Mouse (Mus musculus) cerebellum, adult 9-10 months (tissue): ENCODE results near the gene Mlycd.
"Not testable (repeated sequence)": the region's sequence is repeated elsewhere in the genome, so short reads cannot be mapped to it uniquely, and the experiment has no call there.

Experiments used
- DNase-seq: peaks from one replicate; pipeline ENCODE4 v3.0.0; 2022

The Mlycd gene

DNA sequence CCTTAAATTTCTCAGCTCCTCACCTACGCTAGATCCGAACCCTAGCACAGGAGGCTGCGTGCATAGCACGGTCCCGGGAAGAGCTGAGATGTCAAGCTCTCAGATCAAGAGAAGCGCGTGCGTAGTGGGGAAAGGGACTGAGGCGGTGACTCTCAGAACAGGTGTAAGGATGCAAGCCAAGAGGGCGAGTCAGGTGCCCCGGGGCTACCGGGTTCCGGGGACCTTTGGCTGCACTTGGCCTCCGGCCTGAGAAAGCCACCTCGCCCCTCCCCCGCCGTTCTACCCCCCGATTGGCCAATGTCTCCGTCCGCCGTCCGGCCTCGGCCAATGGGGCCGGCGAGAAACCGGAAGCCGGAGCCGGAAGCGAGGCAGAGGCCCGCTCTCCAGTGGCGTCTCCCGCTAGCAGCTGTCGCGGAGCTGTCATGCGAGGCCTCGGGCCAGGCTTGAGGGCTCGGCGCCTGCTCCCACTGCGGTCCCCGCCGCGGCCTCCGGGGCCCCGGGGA lies at the start of gene Mlycd:
Gene Mlycd (plus strand): TSS at position 355 of the 503 bp plus-strand sequence.
- DNase-seq: peak; percentile 91

DNA sequence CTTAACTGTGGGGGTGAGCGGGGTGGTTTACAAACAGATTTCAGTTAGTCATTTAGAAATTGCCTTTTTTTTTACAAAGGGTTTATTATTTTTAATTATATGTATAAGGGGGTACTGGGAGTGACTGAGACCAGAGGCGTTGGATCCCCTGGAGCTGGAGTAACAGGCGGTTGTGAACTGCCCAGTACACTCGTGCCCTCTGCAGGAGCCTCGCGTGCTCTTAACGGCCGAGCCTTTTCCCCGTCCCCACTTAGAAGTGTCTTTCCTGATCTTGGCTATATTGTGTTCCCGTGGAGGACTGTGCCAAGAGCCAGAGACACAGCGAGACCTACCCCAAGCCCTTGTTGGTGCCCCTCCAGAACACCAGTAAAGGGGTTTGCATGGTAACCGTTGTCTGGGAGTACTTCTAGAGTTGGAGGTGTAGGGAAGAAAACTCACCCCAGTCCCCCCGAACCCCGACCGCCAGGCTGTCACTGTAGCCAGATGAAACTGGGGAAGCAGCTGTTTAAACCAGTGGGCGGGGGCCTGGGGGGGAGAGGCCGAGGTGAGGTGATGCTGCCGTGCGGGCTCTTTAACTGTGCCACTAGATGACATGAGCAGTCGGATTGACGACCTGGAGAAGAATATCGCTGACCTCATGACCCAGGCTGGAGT lies 49.5 kb upstream of the Mlycd start:
- DNase-seq: peak; percentile 37

DNA sequence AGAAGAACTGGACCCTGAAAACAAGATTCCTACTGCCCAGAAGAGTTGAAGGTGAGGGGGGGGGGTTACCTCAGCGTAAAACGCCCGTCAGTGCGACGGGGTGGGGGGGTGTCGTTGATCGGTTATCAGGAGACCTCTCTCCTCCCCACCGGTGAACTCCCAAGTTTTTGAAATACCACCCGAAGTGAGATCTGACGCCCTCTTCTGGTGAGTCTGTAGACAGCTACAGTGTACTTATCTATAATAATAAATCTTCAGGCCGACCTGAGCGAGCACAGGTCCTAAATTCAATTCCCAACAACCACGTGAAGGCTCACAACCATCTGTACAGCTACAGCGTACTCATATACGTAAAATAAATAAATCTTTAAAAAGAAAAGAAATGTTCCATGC lies 49.0 kb upstream of the Mlycd start:
- no peak for DNase-seq

DNA sequence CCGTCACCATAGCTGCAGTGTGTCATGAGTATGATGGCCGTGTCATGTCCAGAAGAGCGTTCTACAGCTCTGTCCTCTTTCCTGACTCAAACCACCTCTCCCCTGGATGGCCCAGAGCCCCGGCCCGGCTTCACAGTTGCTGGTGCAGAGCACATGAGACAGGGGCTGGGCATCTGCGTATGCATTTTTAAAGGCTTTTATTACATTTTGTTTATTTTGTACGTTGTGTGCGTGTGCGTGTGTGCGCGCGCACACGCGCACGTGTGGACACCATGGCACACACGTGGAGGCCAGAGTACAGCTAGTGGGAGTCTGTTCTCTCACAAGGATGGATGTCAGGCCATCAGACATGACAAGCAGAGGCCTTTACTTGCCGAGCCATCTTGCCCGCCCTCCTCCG lies 43.0 kb upstream of the Mlycd start:
- no peak for DNase-seq

DNA sequence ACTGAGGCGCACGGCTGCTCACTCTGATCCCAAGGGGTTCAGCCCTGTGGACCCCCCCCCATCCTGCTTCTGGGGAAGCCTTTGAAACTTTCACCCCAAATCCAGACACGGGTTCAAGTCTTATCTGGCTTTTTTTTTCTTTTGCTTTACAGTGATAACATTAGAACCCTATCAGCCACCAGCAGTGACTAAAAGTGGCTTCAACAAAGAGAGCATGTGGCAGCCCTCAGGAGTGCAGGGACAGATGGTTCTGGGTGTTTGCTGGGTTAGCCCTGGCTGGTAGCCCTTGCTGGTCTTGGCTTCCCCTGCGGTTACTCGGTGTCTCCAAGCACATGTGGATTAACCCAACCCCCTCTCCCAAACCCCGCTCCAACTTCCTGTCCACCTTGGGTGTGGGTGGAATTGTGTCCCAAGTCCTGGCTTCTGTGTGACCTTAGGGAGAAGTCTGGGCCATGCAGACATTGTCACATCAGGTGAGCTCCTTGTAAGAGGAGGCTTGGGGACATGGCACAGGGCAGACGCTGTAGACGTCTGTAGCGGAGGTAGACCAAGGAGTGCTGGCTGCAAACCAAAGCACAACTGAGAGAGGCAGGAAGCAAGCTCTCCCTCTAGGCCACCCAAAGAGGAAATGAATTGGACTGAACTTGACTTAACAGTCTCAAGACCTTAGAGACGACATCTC lies 41.6 kb upstream of the Mlycd start:
- DNase-seq: peak; percentile 34

DNA sequence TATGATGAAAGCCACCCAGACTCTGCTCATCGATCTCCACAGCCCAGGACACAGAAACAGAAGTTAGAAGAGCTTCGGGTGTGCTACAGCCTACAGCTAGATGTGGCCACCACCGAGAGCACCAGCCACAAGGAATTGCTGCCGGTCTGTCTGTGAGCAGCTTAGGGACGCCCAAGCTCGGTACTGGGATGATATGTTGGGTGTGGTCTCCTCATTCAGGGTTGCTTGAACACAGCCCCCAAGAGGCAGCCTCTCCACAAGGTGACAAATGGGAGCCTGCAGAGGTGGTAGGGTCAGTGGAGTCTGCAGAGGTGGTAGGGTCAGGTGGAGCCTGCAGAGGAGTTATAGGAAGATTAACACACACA lies 41.0 kb upstream of the Mlycd start:
- DNase-seq: no peak

DNA sequence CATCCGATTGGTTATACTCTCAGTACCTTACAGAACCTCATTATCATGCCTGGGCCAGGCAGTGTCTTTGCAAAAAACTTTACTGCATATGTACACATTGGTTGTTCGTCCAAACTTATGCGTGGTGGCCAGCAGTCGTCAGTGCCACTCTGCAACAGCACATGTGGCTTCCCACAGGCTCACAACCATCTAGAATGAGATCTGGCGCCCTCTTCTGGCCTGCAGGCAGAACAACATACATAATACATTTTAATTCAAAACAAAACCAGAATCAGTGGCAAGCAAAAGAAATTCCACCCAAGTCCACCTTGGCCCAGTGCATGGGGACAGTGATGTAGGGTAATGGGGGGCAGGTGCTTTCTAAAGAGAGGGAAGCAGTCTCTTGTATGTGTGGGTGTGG lies 38.0 kb upstream of the Mlycd start:
- DNase-seq: not testable (repeated sequence)

DNA sequence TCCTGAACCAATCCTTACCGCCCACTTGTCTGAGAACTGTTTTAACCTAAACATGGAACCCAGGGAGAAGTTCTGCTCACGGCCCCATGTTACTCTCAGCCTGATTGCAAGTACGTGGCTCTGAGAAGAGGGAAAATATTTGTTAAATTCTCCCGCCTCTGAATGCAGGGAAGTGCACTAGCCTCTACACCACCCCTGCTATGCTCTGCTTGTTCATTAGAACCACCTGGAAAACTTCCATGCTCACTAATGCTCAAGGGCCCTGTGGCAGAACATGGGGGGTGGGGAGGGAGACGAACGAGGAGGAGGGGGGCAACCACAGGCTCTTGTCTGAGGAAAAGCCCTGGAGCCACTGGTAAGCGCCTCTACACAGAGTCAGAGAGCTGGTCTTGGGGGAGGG lies 36.5 kb upstream of the Mlycd start:
- no peak for DNase-seq

DNA sequence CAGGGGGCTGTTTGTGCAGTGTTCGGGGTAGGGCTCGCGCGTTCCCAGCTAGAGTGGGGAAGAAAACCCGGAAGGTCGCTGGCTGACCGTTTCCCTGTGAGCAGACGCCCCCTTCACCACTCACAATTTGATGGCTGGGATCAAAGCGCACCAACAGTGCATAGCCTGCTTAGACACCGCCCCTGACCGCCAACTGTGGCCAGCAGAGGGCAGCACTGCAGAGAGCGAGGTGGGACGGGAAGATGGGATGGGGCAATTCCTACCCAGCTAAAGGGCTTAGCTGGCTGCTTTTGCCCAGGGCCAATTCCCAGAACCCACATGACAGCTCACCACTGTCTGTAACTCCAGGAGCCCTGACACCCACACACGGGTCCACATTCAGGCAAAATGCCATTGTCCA lies 35.8 kb upstream of the Mlycd start:
- no peak for DNase-seq

DNA sequence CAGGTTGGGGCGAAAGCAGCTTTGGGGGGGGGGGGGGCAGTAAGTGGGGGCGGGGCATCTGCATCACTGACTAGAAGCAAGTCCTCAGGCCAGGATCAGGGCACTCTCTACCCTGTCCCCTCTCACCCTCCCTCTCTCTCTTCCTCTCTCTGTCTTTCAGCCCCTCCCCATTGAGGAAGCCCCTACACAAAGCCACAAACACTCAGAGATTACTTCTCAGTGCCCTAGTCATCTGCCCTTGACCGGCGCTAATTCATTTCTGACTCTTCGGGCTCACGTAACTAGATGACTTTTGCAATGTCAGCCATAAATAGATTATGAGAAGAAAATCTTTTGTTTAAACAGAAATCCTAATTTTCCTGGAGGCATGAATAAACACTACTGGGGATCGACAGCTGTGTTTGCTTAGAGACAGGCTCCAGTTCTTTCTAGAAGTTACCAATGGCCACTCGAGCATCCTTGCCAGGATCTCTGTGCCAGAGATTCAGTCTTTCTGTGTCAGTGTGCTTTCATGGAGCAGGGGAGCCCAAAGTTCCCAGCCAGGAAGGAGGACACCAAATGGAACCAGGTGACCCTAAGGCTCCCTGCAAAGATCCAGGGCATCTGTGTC lies 33.9 kb upstream of the Mlycd start:
- DNase-seq: no peak

DNA sequence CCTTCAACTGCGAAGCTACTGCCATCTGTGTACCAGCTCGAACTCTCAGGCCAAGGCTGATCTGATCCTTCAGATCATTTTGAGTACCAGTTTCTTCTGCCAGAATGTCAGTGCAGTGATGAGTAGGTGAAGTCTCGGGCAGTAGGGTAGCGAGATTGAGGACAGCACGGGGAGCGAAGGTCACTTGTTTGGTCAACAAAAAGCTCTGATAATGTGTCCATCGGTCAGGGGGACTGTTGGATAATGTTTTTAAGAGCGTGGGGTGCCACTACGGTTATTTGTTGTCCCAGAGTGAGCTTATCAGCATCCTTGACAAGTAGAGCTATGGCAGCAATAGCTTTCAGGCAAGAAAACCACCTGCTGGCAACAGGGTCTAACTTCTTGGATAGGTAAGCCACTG lies 20.0 kb upstream of the Mlycd start:
- DNase-seq: not testable (repeated sequence)

DNA sequence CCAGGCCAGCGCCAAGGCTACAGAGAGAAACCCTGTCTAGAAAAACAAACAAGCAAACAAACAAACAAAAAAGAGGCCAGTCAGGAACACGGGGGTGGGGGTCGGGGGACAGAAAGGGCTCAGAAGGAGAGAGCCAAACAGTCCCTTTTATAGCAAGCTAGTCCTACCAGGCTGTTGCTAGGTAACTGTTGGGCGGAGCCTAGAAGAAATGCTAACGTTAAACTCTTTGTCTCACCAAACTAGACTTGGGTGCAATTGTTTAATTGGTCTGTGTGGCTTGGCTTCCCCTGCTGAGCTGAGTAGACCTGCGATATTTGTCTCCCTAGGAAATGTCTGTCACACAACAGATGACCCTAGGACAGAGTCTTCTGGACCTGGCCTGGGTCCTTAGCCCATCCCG lies 16.2 kb upstream of the Mlycd start:
- DNase-seq: no peak

DNA sequence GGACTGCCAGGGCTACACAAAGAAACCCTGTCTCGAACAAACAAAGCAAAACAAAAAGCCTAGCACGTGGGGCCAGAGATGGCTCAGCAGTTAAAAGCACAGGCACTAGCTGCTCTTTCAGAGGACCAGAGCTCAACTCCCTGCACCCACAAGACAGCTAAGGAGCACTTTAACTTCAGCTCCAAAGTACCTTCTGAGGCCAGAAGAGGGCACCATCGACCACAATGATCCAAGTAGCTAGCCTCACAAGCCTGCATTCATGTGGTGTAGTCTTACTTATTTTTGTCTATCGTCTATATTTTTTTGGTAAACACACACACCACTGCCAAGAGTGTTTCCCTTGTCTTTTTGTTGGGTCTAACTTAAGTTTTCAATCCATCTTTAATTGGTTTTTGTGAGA lies 14.1 kb upstream of the Mlycd start:
- no peak for DNase-seq

DNA sequence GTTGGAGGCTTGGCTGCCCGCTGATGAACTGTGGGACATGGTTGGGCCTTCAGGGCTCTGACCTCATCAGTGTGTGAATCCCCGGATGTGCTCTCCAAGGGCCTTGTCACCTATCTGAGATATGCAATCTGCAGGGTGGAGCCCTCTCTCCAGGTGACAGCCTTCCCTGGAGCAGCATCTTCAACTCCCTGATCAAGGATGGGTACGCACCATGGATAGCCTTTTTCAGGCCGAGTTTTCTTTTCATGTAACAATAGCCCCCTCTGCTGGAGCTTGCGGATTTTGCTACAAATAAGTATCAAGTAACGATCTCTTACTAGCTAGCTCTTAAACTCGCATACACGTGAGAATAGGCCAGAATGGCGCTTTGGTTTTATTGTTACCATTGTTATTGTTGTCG lies 10.2 kb upstream of the Mlycd start:
- DNase-seq: peak; percentile 78

DNA sequence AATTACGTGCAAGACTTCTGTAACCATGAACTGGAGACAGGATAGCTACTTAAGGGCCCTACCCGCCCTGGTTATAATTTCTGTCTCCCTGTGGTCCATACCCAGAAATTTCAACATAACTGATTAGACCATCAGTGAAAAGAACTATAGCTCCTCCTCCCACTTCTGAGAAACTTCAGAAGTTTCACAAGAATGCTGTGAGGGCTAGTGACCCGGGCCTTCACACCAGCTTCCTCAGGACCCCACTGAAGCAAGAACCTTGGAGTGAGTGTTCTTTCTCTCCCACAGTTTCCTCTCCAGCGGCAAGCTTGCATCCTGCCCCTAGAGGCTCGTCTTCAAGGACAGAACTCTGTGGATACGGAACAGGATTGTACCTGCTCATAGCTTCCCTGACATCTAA lies 8.8 kb upstream of the Mlycd start:
- DNase-seq: no peak

DNA sequence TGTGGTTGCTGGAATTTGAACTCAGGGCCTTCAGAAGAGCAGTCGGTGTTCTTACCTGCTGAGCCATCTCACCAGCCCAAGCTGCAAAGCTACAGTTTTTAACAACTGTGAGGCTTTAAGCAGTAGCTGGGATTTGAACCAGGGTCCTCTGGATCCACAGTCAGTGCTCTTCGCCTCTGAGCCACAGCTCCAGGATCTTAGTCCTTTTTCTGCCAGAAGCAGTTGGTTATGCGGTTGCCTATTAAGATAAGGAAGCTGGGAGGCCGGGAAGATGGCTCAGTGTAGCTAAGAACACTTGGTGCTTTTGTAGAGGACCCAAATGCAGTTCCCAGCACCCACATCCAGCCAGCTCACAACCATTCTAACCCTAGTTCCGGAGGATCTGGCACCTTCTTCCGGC lies 7.7 kb upstream of the Mlycd start:
- DNase-seq: no peak

DNA sequence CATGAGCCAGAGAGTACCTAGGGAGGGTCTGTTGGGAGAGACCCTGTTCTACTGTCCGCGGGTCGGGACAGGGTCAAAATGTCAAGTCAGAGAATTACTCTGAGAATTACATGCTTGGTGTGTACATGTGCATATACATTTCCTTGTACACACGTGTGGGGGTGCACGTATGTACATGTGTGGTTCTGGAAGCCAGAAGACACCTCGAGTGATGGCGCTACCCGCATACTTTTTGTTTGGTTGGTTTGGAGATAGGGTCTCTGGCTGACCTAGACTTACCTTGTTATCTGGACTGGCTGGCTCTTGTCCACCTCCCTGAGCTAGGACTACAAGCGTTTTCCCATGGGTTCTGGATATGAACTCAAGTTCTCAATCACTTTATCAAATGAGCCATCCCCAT lies 581 bp upstream of the Mlycd start:
- DNase-seq: peak; percentile 57

DNA sequence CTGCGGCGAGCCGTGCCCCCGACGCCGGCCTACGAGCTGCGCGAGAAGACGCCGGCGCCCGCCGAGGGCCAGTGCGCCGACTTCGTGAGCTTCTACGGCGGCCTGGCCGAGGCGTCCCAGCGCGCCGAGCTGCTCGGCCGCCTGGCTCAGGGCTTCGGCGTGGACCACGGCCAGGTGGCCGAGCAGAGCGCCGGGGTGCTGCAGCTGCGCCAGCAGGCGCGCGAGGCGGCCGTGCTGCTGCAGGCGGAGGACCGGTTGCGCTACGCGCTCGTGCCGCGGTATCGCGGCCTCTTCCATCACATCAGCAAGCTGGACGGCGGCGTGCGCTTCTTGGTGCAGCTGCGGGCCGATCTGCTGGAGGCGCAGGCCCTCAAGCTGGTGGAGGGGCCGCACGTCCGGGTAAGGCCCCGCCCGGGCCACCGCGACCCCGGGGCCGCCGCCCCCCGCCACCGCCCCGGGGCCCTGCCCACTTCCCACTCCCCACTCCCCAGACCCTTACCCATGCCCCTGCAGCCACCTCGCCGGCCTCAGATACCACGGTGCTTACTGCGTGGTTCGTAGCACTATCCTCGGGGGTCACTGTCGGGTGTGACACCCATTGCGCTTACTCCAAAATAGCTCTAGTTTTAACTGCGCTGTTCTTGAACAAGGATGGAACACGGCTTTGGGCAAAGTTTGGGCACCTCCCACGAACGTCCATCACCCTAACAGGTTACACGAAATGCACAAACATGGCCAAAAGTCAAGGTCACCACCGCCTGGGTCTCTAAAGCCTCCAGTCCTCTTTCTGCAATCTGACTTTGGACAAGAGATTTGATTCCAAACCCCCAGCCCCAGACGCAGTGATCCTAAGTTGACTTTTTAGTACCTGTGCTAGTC lies 633 bp downstream of the Mlycd start:
- DNase-seq: peak; percentile 40

DNA sequence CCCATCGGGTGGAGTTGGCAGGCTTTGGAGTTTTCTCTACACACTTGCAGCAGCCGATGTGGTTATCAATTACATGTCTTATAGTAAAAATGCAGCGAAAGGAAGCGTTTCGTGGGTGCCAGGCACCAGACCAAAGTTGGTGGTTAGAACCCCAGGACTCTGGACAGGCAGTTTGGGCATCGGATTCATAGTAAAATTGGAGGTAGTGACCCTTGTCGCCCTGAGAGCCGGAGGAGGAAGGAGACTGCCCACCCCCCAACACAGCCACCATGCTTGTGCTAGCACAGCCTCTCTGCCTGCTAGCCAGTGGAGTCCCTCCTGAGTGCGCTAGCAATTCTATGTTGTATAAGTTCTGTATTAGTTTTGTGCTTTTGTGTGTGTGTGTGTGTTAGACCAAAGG lies 3.9 kb downstream of the Mlycd start:
- DNase-seq: no peak

DNA sequence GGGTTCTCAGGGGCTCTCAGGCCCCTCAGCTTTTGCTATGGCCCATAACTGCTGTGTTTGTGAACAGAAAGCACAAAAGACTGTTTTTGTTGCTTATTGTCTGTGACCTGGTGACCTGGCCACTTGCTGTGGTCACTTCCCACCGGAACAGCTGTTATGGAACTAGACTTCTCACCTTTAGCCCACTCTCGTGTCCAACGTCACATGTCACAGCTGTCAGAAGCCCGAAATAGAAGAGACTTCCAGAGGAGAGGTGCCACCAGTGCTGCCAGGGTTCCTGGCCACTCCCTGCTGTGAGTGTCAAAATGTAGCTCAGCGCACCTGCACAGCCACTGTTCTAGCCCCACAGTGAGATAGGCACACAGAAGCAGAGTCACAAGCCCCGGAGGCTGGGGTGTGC lies 4.6 kb downstream of the Mlycd start:
- no peak for DNase-seq

DNA sequence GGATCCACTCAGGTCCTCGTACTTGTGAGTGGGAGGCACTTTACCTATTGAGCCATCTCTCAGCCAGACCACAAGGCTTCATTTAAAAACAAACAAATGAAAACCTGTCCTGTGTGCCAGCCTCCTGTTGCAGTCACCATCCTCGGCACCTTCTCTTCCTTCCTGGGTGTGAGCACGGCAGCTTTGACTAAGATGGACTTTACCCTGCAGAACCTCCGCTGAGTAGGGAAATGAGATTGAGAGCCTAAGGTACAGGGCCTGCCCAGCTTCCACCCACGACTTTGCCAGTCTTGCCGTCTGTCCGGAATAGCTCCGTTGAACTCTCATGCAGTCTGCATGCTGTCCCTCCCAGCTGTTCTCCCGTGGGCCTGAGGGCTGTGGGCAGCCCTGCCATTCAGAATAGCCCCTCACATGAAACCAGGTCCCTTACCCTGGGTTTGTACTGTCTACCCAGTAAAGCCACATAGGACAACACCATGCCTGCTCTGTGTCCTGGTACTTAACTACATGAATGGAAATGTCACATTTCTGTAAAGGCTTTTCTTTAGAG lies 5.5 kb downstream of the Mlycd start:
- no peak for DNase-seq

DNA sequence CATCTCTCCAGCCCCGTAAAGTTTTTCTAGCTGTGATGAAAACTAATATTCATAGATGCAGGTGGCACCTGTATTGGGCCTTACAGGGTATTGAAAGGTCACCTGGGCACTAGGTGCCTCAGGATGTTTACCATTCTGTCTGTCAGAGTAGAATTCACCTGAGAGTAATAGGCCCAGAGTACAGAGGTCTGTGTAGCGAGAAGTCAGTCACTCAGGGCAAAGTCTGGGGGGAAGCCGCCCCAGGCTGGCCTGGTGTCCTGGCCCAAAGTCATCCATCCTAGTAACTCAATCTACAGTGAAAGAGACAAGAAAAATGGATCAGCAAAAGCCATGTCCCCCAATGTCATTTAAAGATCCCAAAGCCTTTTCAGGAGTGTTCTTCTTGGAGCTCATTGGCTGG lies 6.2 kb downstream of the Mlycd start:
- no peak for DNase-seq

DNA sequence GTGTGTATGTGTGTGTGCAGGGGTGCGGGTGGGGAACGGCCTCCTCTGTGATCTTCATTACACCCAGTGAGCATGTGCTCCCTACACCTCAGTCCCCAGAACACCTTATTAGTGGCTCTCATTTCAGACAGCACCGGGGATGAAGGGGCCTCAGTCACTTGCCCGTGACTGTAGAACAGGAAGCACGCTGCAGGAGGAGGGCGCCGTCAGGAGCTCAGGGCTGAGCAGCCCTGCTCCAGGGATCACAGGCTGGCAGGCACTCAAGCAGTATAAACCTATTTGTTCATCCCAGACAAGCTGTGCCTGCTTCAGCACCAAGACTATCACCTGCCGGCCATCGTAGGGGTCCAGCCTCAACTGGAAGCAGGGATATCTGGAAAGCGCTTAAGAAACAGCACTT lies 9.2 kb downstream of the Mlycd start:
- DNase-seq: no peak
